Mouse (Mus musculus): ENCODE results near the gene Gm12887. TPM values are rescaled to one million over a fixed set of nuclear protein-coding genes. Genes with fewer than 3 reads are reported as not detected.

Gene Gm12887
- polyA plus RNA-seq (2014; fragmentation: Nextera tagmentation; extraction: Ambion mirVana), result not detected in 2 replicates

- Histone ChIP-seq H3K4me2 (ENCODE audit: low read depth) (no peak within 1 kb of the TSS), H3K4me3 (ENCODE audit: low read depth, low read length) (no peak within 1 kb of the TSS), H3K36me3 (ENCODE audit: control insufficient read depth, insufficient read depth, low read length) (no peaks in the 10 kb centered on the region), H3K4me1 (ENCODE audit: control insufficient read depth, insufficient read depth, low read length) (no peaks in the 10 kb centered on the region), H3K9ac (ENCODE audit: low read length) (no peak within 1 kb of the TSS), H3K27ac (ENCODE audit: low read depth, low read length) (no peak within 1 kb of the TSS), H3K9me3 (ENCODE audit: control insufficient read depth, low read length) (peaks cover 13% of the 10 kb centered on the region; the same call in 1 of the 2 replicates), H3K27me3 (ENCODE audit: control insufficient read depth, insufficient read depth, low read length) (no peaks in the 10 kb centered on the region)
- ATAC-seq (ENCODE audit: insufficient read depth, low FRiP score, low TSS enrichment), result no peak
- no peak for DNase-seq (ENCODE audit: low spot score)
- WGBS, result 55% methylated on average over 2 of the region's 2 CpGs
Measured at GRCm38 (mm10) chr4:121622003-121622402, at the start of gene Gm12887. Gm12887 (minus strand) TSS chr4:121622103.

GRCm38 (mm10) chr4:121657040-121657439 is 35.1 kb upstream of the Gm12887 start:
- H3K4me3 ChIP-seq (ENCODE audit: low read depth, low read length), result no peak overlapping the region
- H3K27ac ChIP-seq (ENCODE audit: low read depth, low read length), result no peak overlapping the region
- 83% methylated on average over 1 of the region's 1 CpGs for WGBS
- H3K4me1 ChIP-seq (ENCODE audit: control insufficient read depth, insufficient read depth, low read length), result no peaks in the 10 kb centered on the region
- no peaks in the 10 kb centered on the region for H3K9me3 ChIP-seq (ENCODE audit: control insufficient read depth, low read length)
- H3K36me3 ChIP-seq (ENCODE audit: control insufficient read depth, insufficient read depth, low read length), result no peaks in the 10 kb centered on the region
- no peak overlapping the region for H3K9ac ChIP-seq (ENCODE audit: low read length)
- DNase-seq (ENCODE audit: low spot score) (no peak), ATAC-seq (ENCODE audit: insufficient read depth, low FRiP score, low TSS enrichment) (no peak)
- no peaks in the 10 kb centered on the region for H3K27me3 ChIP-seq (ENCODE audit: control insufficient read depth, insufficient read depth, low read length)
- H3K4me2 ChIP-seq (ENCODE audit: low read depth), result no peak overlapping the region

Other genes starting within 250 kb of the Gm12887 start
- gene Gm12886, start 199.0 kb downstream of the Gm12887 start, polyA plus RNA-seq (2014; fragmentation: Nextera tagmentation; extraction: Ambion mirVana), result not detected in 2 replicates

Data from neural tube, embryonic 11.5 days (tissue).